Mouse (Mus musculus): ENCODE measurements at regions not wholly inside any gene's neighbourhood (a gene's known extent, or its start where the extent isn't known, plus 50 kb on each side); places are given as distances from the start of the nearest gene placed in this dataset.

DNA sequence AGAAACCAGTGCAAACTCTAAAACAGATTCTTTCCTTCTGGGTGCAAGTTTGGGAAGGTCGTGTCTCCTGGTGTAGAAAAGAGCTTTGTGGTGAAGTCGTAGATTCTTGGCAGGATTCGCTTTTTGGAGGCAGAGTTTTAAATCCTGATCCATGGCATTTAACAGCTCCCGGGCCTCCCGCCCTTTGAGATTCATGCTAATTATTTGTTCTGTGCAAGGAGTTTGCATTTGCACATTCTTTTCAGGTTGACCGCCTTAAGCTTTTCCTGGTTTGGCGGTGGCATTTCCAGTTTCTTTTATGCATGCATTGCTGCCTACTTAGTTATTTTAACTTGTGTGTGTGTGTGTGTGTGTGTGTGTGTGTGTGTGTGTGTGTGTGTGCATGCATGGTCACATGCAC, 126.9 kb upstream of the A230072I06Rik start:
- peak; percentile 16 for DNase-seq

DNA sequence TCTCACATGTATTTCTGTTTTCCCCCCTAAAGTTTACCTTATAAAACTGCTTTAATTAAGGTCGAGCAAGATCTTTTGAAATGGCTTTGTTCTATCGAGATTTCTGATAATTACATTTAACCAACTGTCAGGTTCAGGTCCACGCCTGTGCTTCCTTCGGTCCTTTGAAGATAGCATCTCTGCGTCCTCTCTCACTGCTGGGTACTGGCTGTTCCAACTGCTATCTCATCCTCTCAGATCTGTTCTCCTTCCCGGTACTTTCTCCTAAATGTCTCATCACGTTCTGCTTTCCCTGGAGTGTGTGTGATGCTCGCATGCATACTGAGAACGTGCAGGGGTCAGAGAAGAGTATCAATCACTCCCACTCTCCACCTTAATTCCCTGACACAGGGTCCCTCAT, 125.8 kb upstream of the A230072I06Rik start:
- no peak for DNase-seq

DNA sequence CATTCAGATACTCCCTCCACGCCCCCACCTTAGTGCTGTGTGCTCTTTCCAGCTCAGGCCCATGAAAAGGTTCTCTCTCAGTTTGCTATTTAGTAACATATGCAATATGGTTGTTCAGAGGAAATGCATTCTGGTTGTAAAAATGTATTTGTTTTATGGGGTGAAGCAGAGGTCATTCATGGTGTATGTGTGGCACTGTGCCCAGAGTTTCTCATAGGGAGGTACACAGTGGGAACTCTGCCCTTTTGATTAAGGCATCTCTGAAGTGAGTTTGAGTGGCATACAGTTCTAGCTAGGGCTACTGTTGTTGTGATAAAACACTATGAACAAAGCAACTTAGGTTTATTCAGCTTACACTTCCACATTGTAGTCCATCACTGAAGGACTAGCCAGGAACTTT, 121.7 kb upstream of the A230072I06Rik start:
- DNase-seq = no peak

DNA sequence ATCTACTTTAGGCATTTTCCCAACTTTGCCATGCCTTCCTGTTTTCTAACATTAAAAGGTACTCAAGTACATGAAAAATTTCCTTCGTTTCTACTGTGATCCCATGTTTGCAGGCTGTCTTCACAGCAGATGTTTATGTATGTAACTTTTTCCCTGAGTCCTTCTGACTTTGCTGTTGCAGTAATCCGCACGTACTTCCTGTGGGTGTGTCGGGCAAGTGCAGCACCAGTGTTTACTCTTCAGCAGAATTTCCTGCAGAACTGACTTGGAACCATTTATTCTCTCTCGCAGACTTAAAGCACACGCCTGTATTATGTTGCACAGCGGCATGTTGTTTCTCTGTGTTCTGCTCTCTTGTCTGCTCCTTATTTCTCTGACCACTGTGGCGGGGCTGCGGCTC, 120.4 kb upstream of the A230072I06Rik start:
- no peak for DNase-seq

DNA sequence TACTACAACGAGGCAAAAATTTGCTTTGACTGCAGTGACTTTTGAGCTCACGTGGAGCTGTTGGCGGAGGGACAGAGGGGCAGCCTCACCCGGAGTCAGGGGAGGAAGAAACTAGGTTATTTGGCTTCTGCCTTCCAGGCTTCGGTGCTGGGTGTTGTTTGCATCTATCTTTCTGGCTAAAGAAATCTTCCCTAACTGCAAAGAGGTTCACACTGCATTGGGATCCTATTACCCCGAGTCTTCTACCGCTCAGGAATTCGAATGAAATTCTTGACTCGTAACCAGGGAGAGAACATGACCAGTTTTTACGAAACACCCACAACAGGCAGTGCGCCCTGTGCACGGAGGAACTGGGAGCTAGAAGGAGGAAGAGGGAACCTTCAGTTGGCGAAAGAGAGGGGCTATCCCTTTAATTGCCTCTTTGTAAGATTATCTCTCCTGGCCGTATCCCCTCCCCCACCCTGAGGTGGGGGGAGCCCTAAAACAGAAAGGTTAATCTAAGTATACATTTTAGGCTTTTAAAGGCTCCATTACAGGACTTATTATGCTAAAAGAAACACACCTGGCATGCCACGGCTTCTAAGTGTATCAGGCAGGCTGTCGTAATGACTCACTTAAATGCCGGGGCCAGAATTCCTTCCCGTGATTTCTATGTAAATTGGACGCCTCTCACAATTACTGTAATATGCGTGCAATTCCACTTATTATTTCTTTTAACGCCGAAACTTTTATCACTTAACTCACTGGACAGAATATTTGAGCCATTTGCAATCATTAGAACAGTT, 115.5 kb upstream of the A230072I06Rik start:
- DNase-seq = peak; percentile 11

DNA sequence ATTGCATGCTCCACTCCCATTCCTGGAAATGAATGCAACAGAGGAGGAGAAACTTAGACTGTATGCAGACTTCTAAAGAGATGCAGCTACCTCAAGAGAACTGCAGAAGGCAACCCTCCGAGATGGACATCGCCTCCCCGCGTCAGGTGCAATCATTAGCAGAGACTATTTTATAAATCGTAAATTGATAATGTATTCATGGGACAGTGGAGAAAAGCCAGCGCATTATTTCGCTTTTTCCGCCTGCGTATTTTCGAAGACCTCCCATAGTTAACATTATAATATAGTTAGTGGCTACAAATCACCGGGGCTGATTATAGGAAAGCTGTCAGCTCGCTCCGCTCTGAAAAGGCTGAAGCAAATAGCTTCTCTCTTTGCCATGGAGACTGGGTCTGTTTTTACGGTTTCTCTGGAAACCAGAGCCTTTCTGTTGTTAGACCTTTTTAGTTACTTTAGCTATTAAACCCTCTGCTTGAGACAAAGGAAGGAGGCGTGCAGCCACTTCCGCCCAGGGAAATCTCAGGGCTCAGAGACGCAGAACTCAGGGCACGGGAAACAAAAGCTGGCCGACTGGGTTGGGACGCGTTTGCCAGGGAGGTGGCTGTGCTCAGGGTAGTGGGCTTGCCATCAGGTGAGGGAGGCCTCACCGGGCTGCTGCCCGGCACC, 113.0 kb upstream of the A230072I06Rik start:
- DNase-seq = no peak

DNA sequence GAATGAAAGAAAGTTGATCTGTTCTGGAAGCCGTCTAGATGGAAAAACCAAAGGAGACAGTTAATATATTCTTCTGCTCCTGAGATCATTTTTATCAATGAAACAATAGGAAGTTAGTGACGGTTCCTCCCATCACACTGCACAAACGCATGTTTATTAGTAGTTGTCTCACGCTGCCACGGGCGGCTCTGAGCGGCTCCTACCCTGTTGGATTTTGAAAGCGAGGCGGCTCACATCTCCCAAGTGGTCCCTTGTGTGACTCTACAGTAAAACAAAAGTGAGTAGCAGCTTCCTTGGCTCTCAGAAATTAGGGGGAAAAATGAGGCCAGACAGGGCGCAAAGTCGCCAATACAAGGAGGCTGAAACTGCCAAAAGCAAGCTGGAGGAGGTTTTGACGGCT, 106.8 kb upstream of the A230072I06Rik start:
- DNase-seq = no peak

DNA sequence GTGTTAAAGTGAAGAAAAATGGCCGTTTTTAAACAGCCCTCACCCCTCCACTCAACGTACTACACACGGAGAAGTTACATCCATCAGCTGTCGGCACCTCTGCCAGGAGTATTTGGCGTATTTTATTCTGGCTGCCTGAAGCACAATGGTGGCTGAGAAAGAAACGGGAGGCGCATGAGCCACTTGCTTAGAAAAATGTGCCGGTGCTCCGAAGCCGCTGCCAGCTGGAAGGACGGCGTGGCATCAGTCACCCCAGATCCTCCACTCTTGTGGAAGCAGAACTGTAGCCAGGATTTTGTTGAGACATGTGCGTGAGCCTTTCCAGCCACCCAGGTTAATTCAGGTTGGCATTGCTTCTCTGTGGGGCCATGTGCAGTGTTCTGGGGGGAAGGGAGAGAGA, 103.1 kb upstream of the A230072I06Rik start:
- no peak for DNase-seq

DNA sequence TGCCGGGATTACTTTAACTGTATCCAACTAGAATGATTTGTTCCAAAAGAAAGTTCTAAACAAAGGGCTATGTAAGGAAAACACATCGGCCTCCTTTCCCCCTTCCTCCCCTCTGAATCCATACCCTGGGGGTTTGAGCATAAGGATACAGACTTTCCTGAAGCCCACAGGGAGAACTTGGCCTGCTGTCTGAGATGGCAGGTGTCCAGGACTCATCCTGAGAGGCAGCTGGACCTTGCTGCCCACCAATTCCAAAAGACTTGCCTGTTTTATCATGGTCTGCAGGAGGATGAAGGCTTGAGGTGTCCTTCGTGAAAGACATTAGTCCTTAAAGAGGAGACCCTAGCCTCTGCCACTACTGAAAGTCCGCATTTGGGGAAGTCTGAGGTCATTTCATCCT, 94.0 kb upstream of the A230072I06Rik start:
- no peak for DNase-seq

DNA sequence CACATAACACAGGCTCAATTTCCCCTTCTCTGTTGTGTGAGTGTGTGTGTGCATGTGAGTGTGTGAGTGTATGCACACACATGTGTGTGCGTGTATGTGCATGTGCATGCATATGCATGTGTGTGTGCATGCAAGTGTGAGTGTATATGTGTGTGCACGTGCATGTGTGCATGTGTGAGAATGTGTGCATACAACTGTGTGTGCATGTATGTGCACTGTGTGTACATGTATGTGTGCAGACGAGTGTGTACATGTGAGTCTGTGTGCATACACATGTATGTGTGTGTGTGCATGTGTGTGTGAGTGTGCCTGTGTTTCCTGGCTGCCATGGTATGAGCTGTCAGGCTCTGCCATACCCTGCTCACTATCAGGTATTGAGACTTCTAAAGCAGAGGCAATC, 91.3 kb upstream of the A230072I06Rik start:
- DNase-seq = no peak

DNA sequence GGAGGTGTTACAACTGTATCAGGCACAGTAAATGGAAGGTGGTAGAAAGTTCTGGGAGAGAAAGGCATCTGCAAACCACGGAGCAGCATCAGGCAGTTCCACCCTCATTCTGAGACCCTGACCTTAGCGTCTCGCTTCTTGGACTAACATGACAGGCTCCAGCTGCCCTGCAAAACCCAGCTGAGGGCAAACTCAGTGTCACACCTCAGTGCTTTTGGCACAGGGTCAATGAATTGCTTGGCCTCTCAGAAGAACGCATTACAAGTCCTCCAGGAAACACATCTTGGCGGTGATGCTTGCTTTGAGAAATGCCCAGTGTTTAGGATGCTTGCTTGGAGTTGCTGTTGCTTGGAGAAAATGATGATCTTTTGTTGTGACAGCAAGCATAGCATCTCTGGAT, 90.2 kb upstream of the A230072I06Rik start:
- DNase-seq = peak; percentile 51

DNA sequence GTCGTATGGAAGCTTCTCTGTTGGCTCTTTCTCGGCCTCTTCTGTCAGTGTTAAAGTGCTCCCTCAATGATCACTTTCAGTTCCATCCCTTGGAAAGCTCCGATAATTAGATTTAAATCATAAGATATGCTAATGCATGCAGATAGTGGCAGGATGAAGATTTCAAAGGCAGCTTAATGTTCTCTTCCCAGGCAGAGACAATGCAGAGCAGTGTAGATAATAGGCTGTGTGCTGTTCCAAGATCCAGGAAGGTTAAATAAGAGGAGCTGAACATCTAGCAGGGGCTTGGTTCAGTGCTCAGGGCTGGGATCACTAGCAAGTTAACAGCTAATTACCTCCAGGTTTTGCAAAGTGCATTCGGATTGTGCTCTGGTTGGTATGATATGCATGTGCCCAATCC, 89.7 kb upstream of the A230072I06Rik start:
- no peak for DNase-seq

DNA sequence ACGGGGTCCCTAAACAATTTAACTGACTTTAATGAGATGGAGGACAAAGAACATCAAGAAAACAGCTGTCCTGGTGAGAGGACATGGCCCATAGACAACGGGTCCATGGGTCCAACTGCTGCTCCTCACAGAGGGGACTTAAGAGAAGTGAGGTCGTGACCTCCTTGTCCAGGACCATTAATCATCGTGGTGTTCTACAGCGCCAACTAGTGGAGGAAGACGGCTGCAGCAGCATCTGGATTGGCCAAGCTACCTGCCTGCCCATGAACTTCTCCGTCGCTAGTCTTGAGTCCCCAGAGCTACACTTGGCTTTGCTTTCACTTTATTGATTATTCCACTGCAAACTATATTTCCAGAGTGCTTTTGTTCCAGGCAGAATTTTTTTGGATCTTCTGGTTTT, 86.6 kb upstream of the A230072I06Rik start:
- no peak for DNase-seq

DNA sequence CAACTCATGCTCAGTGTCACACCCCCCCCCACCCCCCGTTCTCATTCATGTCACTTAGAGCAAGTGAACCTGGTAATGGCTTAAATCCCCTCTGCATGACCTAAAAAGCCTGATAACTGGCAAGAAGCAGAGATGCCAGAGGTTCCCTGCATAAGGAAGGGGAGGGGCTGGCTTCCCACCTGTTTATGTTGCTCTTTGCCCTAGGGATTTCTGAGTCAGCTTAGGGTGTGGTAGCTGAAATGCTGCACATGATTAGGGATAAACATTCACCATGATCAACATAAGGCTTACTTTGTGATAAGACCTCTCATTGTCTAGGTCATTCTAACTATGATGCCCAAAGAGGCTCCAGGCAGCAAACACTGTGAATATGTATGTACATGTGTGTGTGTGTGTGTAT, 72.7 kb upstream of the A230072I06Rik start:
- no peak for DNase-seq

DNA sequence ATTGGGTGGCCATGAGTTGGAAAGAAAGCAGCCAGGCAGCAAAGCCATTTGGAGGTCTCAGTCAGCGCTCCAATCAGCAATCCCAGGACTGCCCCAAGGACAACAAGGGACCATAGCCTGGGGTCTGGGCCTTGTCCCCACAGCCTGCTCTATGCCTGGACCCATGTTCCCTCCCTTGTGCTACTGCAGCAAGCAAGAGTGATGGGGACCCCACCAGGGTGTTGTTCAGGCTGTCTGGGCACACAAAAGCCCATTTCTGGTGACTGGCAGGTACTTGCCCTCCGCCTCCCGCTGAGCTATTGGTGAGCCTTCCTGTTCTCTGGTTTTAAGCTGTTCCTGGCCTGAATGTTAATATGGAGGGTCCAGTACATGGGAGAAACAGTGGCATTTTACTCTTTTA, 71.2 kb upstream of the A230072I06Rik start:
- DNase-seq = no peak

DNA sequence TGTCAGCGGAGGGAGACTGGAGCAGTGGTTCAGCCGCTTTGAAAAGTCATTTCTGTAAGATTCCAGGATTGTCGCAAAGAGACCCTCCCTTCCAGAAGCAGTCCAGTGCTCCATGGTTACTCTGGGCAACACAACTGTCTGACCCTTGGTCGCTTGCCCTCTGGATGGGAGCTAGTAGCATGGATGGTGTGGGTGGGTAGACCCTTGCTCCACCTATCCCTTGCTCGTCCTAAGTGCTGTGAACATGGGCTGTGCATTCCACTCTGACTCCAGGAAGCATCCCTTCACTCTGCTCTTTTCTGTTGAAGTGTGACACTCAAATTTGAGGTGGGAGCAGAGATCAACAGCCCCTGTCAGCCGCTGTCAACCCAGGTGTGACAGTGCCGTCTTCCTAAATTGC, 64.8 kb upstream of the A230072I06Rik start:
- DNase-seq = no peak

DNA sequence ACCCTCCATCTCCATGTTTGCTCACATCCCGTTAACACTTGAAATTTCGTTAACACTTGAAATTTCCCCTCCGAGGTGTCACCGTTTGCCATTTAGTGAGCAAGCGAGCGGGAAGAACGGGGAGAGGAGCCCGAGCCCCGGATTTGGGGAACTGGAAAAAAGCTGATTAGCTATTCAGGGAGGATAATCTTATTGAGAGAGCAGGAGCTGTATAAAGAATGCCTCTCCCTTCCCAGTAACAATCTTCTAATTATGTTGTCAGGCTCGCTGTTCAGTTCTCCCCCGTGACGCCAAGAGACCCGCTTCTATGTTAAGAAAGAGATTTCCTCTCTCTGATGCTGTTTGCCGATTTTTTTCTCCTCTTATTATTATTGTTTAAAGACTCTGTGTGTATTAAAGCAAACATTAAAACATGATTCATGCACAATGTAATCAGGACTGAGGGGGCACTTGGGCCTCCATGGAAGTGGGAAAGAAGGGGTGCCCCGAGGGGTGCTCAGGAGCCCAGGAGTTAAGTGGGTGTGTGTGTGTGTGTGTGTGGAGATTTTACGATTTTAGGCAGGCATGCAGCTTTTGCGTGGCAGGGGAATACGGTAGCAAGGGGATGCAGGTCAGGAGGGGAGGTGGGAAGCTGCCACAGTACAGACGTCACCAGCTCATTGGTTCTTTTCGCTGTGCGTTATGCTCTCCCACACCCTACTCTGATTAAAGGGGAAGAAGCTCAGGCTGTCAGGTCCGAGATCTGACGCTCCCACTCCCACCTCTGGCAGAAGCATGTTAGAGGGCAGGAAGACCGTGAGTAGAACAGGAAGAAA, 64.2 kb upstream of the A230072I06Rik start:
- no peak for DNase-seq

DNA sequence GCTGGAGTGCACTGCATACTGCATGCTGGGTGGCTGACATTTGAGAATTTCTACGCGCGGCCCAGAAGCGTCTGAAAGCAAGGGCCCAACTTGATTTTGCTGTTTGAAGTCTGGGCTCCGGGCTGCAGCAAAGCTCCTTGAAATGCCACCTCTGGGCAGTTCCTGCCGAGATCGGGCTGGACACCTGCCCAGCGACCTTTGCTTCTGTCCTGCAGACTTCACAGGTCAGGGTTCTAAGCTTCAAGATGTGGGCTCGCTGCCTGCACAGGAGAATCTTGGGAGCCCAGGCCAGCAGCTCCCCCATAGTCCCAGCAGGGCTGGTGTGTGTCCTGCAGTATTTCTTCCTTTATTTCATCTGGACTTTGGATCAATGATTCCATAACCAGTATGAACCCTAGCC, 57.1 kb upstream of the A230072I06Rik start:
- DNase-seq = peak; percentile 84

DNA sequence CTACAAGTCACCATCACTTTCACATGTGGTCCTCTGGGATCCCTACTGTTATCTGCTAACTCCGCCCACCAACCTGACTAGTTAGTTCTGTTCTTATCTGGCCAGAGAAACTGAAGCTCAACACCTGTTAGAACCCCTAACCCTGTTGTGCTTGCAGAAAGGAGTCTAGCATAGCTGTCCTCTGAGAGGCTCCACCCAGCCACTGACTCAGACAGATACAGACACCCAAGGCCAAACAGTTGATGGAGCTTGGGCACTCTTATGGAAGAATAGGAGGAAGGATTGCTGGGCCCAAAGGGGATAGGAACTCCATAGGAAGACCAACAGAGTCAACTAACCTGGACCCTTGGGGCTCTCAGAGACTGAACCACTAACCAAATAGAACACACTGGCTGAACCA, 55.2 kb upstream of the A230072I06Rik start:
- no peak for DNase-seq

All from kidney, adult 11 months (tissue).